In genomic region chr2:19762996-19763395, GRCm38 (mm10) we compare ENCODE assay signal across 20 mouse cellular contexts.
"Had no signal": no experiment of that assay in that cellular context is flagged by ENCODE, and none has a peak within 500 bp of the region (broad histone marks: within the 10 kb centered on the region; RNA-seq: fewer than 3 reads in every experiment).

No protein-coding gene starts in this region.

- H3K4me2 ChIP-seq: limb, embryonic 13.5 days; liver, embryonic 12.5 days; liver, embryonic 15.5 days; midbrain, embryonic 12.5 days; midbrain, embryonic 15.5 days; stomach, embryonic 15.5 days had no signal

- H3K27ac ChIP-seq: kidney, postnatal 0 days; layer of hippocampus, adult 2 months; limb, embryonic 10.5 days; limb, embryonic 13.5 days; liver, embryonic 12.5 days; liver, embryonic 15.5 days; midbrain, embryonic 12.5 days; midbrain, embryonic 15.5 days; stomach, embryonic 15.5 days had no signal

- H3K4me1 ChIP-seq: limb, embryonic 10.5 days; limb, embryonic 13.5 days; liver, embryonic 15.5 days; midbrain, embryonic 12.5 days; midbrain, embryonic 15.5 days; stomach, embryonic 15.5 days had no signal

- DNase-seq: kidney, adult 2 months; kidney, postnatal 25 days; layer of hippocampus, adult 9-11 months; liver; lung, adult 2 months; lung, postnatal 10 days; lung, postnatal 4 days; right cerebral cortex, postnatal 14 days; spleen, adult 18-20 months; thymus, adult 18-20 months; thymus, postnatal 36 days had no signal

- H3K36me3 ChIP-seq: limb, embryonic 10.5 days; limb, embryonic 13.5 days; liver, embryonic 12.5 days; liver, embryonic 15.5 days; midbrain, embryonic 12.5 days; midbrain, embryonic 15.5 days; stomach, embryonic 15.5 days had no signal

- H3K27me3 ChIP-seq: limb, embryonic 13.5 days; liver, embryonic 12.5 days; liver, embryonic 15.5 days; midbrain, embryonic 12.5 days; midbrain, embryonic 15.5 days; stomach, embryonic 15.5 days had no signal

- H3K4me3 ChIP-seq: layer of hippocampus, adult 2 months; limb, embryonic 10.5 days; limb, embryonic 13.5 days; liver, embryonic 12.5 days; liver, embryonic 15.5 days; midbrain, embryonic 12.5 days; midbrain, embryonic 15.5 days; stomach, embryonic 15.5 days had no signal

- H3K9ac ChIP-seq: limb, embryonic 13.5 days; liver, embryonic 12.5 days; liver, embryonic 15.5 days; midbrain, embryonic 12.5 days; midbrain, embryonic 15.5 days; stomach, embryonic 15.5 days had no signal

- H3K9me3 ChIP-seq: limb, embryonic 10.5 days; limb, embryonic 13.5 days; liver, embryonic 12.5 days; liver, embryonic 15.5 days; midbrain, embryonic 12.5 days; midbrain, embryonic 15.5 days; stomach, embryonic 15.5 days had no signal

- ATAC-seq: liver, embryonic 12.5 days; midbrain, embryonic 15.5 days had no signal
